Mouse (Mus musculus): ENCODE results near the gene Cox7a2.

DNA sequence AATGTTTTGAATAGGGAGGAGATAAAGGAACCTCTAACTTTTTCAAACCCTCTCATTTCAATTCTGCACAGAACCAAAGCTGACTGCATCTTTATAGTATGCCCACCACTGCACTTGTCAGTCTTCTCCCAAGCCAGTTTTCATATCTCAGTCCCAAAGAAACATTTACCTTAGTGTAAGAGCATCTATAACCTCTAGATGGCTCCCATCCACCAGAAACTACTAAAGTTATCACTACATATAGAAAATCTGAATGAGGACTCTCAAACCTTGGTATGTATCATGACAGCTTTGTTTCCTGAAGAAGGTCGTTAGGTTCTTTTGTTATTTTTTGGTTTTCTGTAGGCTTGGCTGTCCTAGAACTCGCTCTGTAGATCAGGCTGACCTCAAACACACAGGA is 19.7 kb upstream of the Cox7a2 start:
- TF ChIP-seq CTCF (IDR thresholded peaks at IDR 0.05; ENCODE audit: low read depth) (no peak; the same call in 1 of the 2 replicates), EP300 (IDR thresholded peaks at IDR 0.05; ENCODE audit: low read depth) (no peak)
